Mouse (Mus musculus) urinary bladder, postnatal 14 days (tissue): ENCODE results near the gene Adra1b.

Experiments
- DNase-seq: peaks from one replicate; pipeline ENCODE4 v3.0.0; 2021; ENCODE audit warnings: low spot score

The Adra1b gene

GRCm38 (mm10) chr11:43727796-43728195 lies 173.2 kb downstream of the Adra1b start:
- DNase-seq = no peak
